Mouse (Mus musculus): ENCODE measurements around the gene 3110082I17Rik.

Gene 3110082I17Rik

GRCm38 (mm10) chr5:139321331-139321730 lies 139.0 kb downstream of the 3110082I17Rik start:
- DNase-seq, result no peak

DNA sequence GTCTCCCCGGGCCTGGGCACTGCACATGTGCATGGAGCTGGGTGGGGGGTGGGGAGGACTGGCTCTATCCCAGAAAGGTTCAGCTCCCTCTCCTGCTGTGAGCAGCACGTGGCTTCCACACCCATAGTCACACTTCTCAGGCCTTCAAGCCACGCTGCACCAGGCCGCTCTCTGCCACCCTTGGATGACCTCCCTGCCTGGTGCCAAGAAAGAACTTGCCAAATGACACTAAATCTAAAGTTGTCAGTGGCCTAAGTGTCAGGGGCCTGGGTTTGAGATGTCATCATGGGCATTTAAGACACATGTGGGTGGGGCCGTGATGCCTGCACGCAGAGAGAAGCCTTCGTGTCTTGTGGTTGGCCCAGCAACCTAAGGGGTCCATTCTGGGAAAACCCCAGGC lies 139.9 kb downstream of the 3110082I17Rik start:
- no peak for DNase-seq

GRCm38 (mm10) chr5:139317751-139318504 lies 142.4 kb downstream of the 3110082I17Rik start:
- no peak for DNase-seq

DNA sequence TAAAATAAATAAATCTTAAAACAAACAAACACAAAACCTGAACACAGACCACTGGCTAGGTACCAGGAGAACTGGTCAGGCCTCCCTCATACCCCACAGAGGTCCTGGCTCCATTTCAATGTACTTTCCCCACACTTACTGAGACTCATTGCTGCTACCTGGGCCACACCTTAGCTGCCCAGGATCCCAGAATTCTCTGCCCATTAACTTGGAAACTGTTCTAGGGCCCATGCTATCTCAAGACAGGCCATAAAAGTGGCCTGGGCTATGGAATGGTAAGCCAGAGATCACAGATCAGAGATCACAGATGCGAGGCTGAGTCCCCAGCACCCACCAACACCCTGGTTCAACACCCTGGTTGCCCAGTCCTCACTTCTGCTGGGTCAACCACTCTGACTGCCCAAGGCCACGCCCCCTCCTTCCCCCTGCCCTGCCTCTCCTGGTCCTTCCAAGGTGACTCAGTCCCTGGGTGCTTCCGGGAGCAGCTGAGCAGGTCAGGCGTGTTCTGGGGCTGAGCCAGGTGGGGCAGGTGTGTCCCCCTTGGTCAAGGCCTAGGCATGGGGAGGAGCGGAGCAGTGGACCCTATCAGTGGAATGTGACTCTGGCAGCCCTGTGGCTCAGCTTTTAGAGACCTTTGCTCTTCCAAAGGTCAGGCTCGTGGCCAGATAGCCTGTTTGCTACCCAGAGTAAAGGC lies 143.2 kb downstream of the 3110082I17Rik start:
- no peak for DNase-seq

GRCm38 (mm10) chr5:139314941-139315642 lies 145.2 kb downstream of the 3110082I17Rik start:
- DNase-seq, result no peak

- DNase-seq, result no peak
Observed at GRCm38 (mm10) chr5:139313536-139313935, 146.8 kb downstream of the 3110082I17Rik start.

DNA sequence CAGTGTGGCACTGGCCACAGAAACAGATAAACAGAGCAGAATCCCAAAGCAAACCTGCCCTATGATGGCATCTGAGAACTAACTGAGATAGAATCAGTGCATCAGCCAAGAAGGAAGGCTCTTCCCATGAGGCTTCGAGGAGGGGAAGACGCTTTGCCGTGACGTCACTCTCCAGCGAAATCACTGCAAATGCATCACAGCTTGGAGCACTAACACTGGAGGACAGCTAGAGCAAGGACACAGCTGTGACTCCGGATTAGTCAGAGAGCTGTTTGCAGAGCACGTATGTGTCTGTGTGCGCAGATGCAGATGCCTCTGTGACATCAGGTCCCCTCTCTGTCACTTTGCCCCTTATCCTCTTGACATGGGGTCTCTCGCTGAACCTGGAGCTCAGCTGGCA lies 148.5 kb downstream of the 3110082I17Rik start:
- no peak for DNase-seq

GRCm38 (mm10) chr5:139310477-139310876 lies 149.8 kb downstream of the 3110082I17Rik start:
- DNase-seq, result no peak

DNA sequence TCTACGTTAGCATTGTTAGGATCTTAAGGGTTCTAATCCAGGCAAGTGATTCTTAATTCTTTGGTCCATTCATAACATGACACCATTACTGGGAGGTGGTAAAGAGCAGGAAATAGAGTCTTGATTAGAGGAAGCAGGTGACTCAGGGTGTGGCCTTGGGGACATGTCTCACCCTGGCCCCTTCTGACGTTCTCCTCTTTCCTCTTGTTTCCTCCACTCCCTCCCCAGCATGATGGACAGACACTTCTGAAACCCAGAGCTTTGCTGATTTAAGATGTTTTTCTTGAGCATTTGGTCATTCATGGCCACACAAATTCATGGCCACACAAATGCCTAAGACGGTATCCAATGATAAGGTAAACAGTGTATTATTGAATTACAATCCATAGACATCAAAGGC lies 150.4 kb downstream of the 3110082I17Rik start:
- no peak for DNase-seq

Data from right cerebral cortex, postnatal 25 days (tissue).